Mouse (Mus musculus) small intestine, adult 10 weeks (tissue): ENCODE measurements around the gene Lce1m. TPM values are rescaled to one million over a fixed set of nuclear protein-coding genes. Genes with fewer than 3 reads are reported as not detected.

Source experiments
- polyA plus RNA-seq: library from polyadenylated mRNA; stranded (reverse); fragments of 350-450 nt; fragmentation: Illumina TruSeq; extraction: RNeasy Lipid Tissue Mini Kit (QIAGEN cat#74804); gene quantifications from one replicate; pipeline ENCODE4 v1.2.3, GENCODE M21; 2014; ENCODE audit warnings: low replicate concordance

The Lce1m gene
- polyA plus RNA-seq, result not detected

GRCm38 (mm10) chr3:93018960-93019359 is at the start of gene Lce1m:
Gene Lce1m (minus strand): TSS chr3:93019060.

GRCm38 (mm10) chr3:93068523-93068922 is 49.7 kb upstream of the Lce1m start, which contains the start of gene Gm4858:
Gene Gm4858 (plus strand): TSS chr3:93068823.

GRCm38 (mm10) chr3:93015460-93016104 is 3.3 kb downstream of the Lce1m start, which contains the start of gene Crct1:
Gene Crct1 (minus strand): TSS chr3:93015687.

GRCm38 (mm10) chr3:92991926-92992325 is 26.9 kb downstream of the Lce1m start, which contains the start of gene Lce3f:
Gene Lce3f (plus strand): TSS chr3:92992226.

Other genes starting within 250 kb of the Lce1m start
- gene Lce1i, start 240.2 kb downstream of the Lce1m start, polyA plus RNA-seq, result not detected
- gene Lce1j, start 228.5 kb downstream of the Lce1m start, polyA plus RNA-seq, result not detected
- gene Lce1k, start 211.2 kb downstream of the Lce1m start, polyA plus RNA-seq, result not detected
- not detected for gene Kprp, start 191.8 kb downstream of the Lce1m start, polyA plus RNA-seq
- not detected for gene Lce1l, start 167.8 kb downstream of the Lce1m start, polyA plus RNA-seq
- not detected for gene 2310050C09Rik, start 148.8 kb downstream of the Lce1m start, polyA plus RNA-seq
- gene Lce3a, start 92.8 kb downstream of the Lce1m start, polyA plus RNA-seq, result not detected
- gene Lce3b, start 86.1 kb downstream of the Lce1m start, polyA plus RNA-seq, result not detected
- gene Lce3c, start 74.6 kb downstream of the Lce1m start, polyA plus RNA-seq, result not detected
- not detected for gene Lce3d, start 61.7 kb downstream of the Lce1m start, polyA plus RNA-seq
- gene Lce3e, start 52.0 kb downstream of the Lce1m start, polyA plus RNA-seq, result not detected
- gene Lce3f, start 26.8 kb downstream of the Lce1m start, polyA plus RNA-seq, result not detected
- gene Crct1, start 3.4 kb downstream of the Lce1m start, polyA plus RNA-seq, result not detected
- not detected for gene Gm4858, start 49.8 kb upstream of the Lce1m start, polyA plus RNA-seq
- gene Crnn, start 125.7 kb upstream of the Lce1m start, polyA plus RNA-seq, result not detected
- gene Flg2, start 178.2 kb upstream of the Lce1m start, polyA plus RNA-seq, result not detected